Mouse (Mus musculus): Measurements from ENCODE around the gene Olfr982. TPM values are rescaled to one million over a fixed set of nuclear protein-coding genes. Genes with fewer than 3 reads are reported as not detected.
A peak's percentile ranks its signal among the peaks of the same experiment; 100 is the strongest.

Gene Olfr982
- not detected in 2 replicates for total RNA-seq (2017)

- no peak for ATAC-seq (replicated peaks in 1 of 2; ENCODE audit: insufficient read depth in 1 of 2, low FRiP score in 2 of 2, low TSS enrichment in 1 of 2, low read depth in 1 of 2, poor library complexity in 2 of 2, severe bottlenecking in 2 of 2)
These were observed at the start of gene Olfr982 for GRCm38 (mm10) chr9:40073529-40073928. Gene Olfr982 (plus strand): TSS chr9:40073829.

DNA sequence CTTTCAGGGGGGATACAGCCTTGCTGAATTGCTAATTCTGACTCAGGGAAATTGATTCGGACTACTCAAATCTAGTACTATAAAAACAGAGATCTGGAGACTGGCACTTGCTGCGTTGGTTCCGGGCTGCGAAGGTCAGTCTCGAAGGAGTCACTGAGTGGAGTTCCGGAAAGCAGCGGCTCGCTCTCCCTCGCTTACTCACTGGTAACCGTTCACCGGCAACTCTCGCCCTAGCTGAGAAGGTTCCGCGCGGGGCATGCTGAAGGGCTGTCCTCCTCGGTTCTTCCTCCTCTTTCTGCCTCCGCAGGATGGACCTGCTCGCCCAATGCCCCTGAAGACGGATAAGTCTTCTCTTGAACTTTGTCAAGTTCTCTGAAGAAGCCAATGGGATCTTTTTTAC, 23.5 kb upstream of the Olfr982 start:
- ATAC-seq (replicated peaks in 1 of 2; ENCODE audit: insufficient read depth in 1 of 2, low FRiP score in 2 of 2, low TSS enrichment in 1 of 2, low read depth in 1 of 2, poor library complexity in 2 of 2, severe bottlenecking in 2 of 2): no peak

DNA sequence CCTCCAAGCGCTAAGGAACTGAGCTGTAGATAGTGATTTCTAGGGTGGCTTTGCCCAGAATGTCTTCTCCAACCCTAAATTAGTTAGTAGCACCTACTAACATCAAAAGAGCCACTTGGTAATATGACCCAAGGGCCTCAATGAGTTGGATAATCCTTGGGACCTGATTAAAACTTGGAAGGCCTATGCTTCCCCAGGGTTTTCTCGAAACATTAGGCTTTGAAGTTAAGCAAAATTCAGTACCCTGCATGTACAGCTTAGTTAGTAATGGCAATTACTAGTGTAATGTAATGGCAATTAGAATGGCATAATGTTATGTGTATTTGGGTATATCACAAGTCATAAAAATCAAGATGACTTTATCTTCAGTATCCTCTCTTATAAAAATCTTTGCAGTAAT, 19.9 kb downstream of the Olfr982 start, which contains the start of gene Olfr983:
Gene Olfr983 (minus strand): TSS at position 101 of the 400 bp plus-strand sequence.
- ATAC-seq (replicated peaks in 1 of 2; ENCODE audit: insufficient read depth in 1 of 2, low FRiP score in 2 of 2, low TSS enrichment in 1 of 2, low read depth in 1 of 2, poor library complexity in 2 of 2, severe bottlenecking in 2 of 2): no peak

DNA sequence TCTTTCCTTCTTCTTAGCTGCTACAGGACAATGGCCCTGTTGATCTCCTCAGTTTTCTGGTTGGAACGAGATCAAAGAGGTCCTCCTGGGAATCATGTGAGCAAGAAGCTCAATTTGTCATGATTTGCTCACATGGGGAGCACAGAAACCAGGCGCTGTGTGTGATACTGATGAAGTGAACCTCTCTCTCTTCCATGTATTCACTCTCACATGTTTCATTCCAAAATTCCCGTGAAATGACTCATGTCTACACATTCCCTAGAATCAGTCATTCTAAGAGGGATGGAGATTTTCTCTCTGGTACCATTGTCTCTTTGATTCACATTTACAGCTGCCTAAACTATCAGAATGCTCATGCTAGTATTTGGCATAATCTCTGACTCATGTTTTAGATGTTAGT, 21.1 kb downstream of the Olfr982 start:
- ATAC-seq (replicated peaks in 1 of 2; ENCODE audit: insufficient read depth in 1 of 2, low FRiP score in 2 of 2, low TSS enrichment in 1 of 2, low read depth in 1 of 2, poor library complexity in 2 of 2, severe bottlenecking in 2 of 2): no peak

GRCm38 (mm10) chr9:40114106-40114505, 40.5 kb downstream of the Olfr982 start, which contains the start of gene Olfr984:
Gene Olfr984 (minus strand): TSS chr9:40114206.
- no peak for ATAC-seq (replicated peaks in 1 of 2; ENCODE audit: insufficient read depth in 1 of 2, low FRiP score in 2 of 2, low TSS enrichment in 1 of 2, low read depth in 1 of 2, poor library complexity in 2 of 2, severe bottlenecking in 2 of 2)

- ATAC-seq (replicated peaks in 1 of 2; ENCODE audit: insufficient read depth in 1 of 2, low FRiP score in 2 of 2, low TSS enrichment in 1 of 2, low read depth in 1 of 2, poor library complexity in 2 of 2, severe bottlenecking in 2 of 2): peak; percentile 99
These were observed 43.1 kb downstream of the Olfr982 start for GRCm38 (mm10) chr9:40116645-40117286.

- peak; percentile 26 to 54; a peak in 3 of 4 replicates for ATAC-seq (replicated peaks in 1 of 2; ENCODE audit: insufficient read depth in 1 of 2, low FRiP score in 2 of 2, low TSS enrichment in 1 of 2, low read depth in 1 of 2, poor library complexity in 2 of 2, severe bottlenecking in 2 of 2)
These were observed 43.6 kb downstream of the Olfr982 start for GRCm38 (mm10) chr9:40117287-40117659.

Other genes starting within 250 kb of the Olfr982 start
- gene Olfr971, start 237.0 kb upstream of the Olfr982 start, total RNA-seq (2017): not detected in 2 replicates
- gene Olfr972, start 207.4 kb upstream of the Olfr982 start, total RNA-seq (2017): not detected in 2 replicates
- not detected in 2 replicates for gene Olfr229, start 166.5 kb upstream of the Olfr982 start, total RNA-seq (2017)
- not detected in 2 replicates for gene Olfr974, start 136.3 kb upstream of the Olfr982 start, total RNA-seq (2017)
- gene Olfr975, start 121.8 kb upstream of the Olfr982 start, total RNA-seq (2017): not detected in 2 replicates
- gene Olfr976, start 112.7 kb upstream of the Olfr982 start, total RNA-seq (2017): not detected in 2 replicates
- not detected in 2 replicates for gene Olfr978, start 81.7 kb upstream of the Olfr982 start, total RNA-seq (2017)
- not detected in 2 replicates for gene Olfr979, start 70.4 kb upstream of the Olfr982 start, total RNA-seq (2017)
- gene Olfr980, start 64.2 kb upstream of the Olfr982 start, total RNA-seq (2017): not detected in 2 replicates
- gene Olfr981, start 52.4 kb upstream of the Olfr982 start, total RNA-seq (2017): not detected in 2 replicates
- not detected in 2 replicates for gene Olfr983, start 19.8 kb downstream of the Olfr982 start, total RNA-seq (2017)
- gene Olfr984, start 40.4 kb downstream of the Olfr982 start, total RNA-seq (2017): not detected in 2 replicates
- gene Olfr985, start 56.4 kb downstream of the Olfr982 start, total RNA-seq (2017): not detected in 2 replicates
- not detected in 2 replicates for gene Tmem225, start 74.3 kb downstream of the Olfr982 start, total RNA-seq (2017)
- gene Olfr986, start 107.1 kb downstream of the Olfr982 start, total RNA-seq (2017): not detected in 2 replicates
- 5.3 and 5.4 TPM in 2 replicates for gene Zfp202, start 118.5 kb downstream of the Olfr982 start, total RNA-seq (2017)
- 1.5 and 2.9 TPM in 2 replicates for gene Scn3b, start 195.4 kb downstream of the Olfr982 start, total RNA-seq (2017)